Mouse (Mus musculus) mouse embryonic stem cell (cell line): Measurements from ENCODE around the gene Nrf1.

Experiments
- in situ Hi-C, 2 experiments: fragments of 300-500 bp; cut with MboI; formaldehyde crosslinking; loops; 1 replicate in 1 of 2; 3 replicates in 1 of 2; pipeline ENCODE4 v1.14.3; 2019 to 2020; ENCODE audit warnings: low sequenced_read_pairs in 2 of 2, low pct_unique_long_range_greater_than_20kb in 1 of 2, mixed read lengths in 1 of 2; ENCODE audit not compliant: unreplicated experiment in 1 of 2

Nrf1 gene

GRCm38 (mm10) chr6:30126766-30127165 lies 79.0 kb downstream of the Nrf1 start:
- in situ Hi-C loops, result no loop called here

- in situ Hi-C loops, result no loop called here
These were observed 84.6 kb downstream of the Nrf1 start for GRCm38 (mm10) chr6:30132399-30132798.

GRCm38 (mm10) chr6:30135590-30135989 lies 87.8 kb downstream of the Nrf1 start:
- in situ Hi-C loops, result no loop called here

- in situ Hi-C loops, result no loop called here
These were observed 89.4 kb downstream of the Nrf1 start for GRCm38 (mm10) chr6:30137227-30137626.

- in situ Hi-C loops, result no loop called here
These were observed 91.7 kb downstream of the Nrf1 start for GRCm38 (mm10) chr6:30139329-30140045.

DNA sequence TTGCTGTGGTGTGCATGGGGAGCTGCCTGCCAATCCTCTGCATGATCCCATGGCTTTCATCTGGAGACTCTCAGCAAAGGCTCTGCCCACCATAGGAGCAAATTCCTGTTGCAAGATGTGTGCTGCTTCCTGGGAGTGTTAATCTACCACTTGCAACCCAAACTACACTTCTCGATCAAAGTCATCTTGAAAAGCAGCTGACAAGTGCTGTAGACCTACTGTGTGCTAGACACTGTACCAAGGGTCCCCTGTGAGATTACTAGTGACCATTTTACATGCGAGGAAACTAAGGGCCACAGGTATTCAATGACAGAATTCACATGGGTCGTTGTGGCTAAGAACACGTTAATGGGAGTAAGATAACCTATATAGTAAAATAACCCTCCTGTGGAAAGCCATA lies 95.5 kb downstream of the Nrf1 start:
- in situ Hi-C loops, result no loop called here

- in situ Hi-C loops, result no loop called here
These were observed 99.3 kb downstream of the Nrf1 start for GRCm38 (mm10) chr6:30147058-30147457.

DNA sequence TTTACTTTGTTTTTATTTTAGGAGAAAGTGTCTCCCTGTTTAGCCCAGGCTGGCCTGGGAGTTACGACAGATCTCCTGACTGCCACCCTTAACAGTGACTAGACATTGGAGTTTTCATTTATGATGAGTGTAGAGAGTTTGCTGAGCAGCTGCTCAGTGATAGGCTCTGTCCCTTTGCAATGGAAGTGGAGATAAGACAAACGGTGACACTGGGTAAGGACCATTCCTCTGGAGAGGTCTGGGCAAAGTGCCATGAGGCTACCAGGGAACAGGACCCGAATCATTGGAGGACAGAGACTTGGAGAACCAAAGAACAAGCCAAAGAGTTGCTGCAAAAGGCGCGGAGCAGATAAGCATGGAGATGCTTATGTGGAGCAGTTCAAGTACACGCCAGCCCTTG lies 100.0 kb downstream of the Nrf1 start:
- in situ Hi-C loops, result no loop called here

DNA sequence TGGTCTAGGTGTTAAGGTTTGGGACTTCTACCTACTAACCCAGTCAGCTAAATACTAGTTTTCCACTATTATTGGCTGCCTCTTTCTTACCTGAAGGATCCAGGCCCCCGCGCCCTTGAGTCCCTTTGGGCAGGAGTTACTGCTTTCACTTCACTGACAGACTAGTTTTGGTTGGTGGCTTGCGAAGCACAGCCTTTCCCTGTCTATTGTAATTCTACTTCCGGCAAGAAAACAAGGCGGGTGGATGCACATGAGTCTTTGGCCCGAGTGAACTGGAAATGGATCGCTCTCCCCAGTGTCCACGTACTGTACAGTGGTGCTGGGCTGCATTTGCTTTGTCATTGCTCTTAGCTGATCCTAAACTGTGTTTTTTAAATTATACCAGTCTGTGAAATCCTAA lies 102.7 kb downstream of the Nrf1 start:
- in situ Hi-C loops, result no loop called here

GRCm38 (mm10) chr6:30152163-30152562 lies 104.4 kb downstream of the Nrf1 start:
- in situ Hi-C loops, result no loop called here

DNA sequence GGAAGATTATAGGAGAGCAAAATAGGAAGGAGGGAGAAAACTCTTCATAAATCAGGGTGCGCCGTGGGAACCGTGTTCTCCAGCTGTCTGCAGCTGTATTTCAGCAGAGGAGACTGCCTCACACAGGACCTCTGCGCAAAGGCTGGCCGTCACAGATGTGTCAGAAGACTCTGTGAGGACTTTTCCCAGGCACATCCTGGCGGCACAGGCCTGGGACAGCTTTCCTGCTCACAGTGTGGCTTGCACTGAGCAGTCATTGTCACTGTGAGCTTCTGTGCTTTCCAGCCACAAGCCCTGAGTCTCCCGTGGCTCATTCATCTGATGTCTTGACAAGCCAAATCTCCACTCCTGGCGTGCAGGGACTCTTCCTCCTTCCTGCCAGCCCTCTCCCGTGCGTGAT lies 104.9 kb downstream of the Nrf1 start:
- in situ Hi-C loops, result no loop called here

GRCm38 (mm10) chr6:30153076-30153475 lies 105.3 kb downstream of the Nrf1 start:
- in situ Hi-C loops, result no loop called here

DNA sequence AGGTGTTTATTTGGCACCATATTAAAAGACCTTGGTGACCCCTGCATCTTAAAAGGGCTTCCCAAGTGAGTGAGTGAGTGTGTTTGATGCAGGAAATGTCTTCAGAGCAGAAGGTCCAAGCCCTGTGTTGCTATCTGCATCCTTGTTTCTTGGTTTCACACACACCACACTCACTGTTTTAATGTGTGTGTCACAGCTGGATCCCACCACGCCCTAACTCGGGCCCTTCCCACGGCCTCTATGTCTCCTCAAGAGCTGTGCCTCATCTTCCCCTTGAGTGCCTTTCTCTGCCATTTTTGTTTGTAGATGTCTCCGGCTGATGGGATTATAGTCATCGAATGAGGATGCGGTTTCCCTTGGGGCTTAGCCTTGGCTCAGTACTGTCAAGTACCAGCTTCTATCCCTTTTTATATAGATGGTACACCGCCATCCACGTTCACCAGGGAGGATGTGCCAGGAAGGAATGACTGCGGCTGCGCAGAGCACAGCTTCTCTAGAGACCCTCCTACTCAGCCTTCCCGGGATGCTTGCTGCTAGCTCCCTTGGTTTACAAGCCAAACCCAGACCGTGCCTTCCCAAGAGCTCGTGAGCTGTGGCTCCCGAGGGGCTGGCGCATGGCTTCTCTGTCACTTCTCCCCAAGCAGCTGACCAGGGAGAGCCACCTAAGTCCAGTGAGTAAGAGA lies 106.1 kb downstream of the Nrf1 start:
- in situ Hi-C loops, result no loop called here

DNA sequence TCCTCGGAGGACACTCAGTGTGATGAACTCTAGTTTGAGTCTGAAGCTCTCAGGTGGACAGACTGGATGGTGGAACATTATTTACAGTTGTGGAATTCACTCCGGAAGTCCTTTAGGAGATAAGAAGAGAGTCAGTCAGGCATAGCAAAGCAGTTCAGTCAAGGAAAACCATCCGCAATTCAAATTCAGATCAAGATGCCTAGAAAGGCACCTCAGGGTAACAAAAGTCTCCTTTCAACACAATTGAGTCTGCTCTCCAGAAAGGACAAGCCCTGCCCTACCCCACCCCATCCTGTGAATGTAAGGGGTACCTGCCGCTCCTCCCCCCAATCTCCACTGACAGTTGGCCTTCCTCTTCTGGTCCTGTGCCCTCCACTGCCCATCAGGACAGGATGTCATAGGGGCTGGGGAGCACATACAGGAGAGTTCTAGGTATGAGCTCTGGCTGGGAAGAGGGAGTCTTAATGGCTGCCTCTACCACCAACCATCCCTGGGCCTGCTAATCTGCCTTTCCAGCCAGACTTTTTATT lies 111.8 kb downstream of the Nrf1 start:
- in situ Hi-C loops, result no loop called here

- in situ Hi-C loops, result no loop called here
These were observed 112.6 kb downstream of the Nrf1 start for GRCm38 (mm10) chr6:30160408-30160807.

- in situ Hi-C loops, result no loop called here
These were observed 113.8 kb downstream of the Nrf1 start for GRCm38 (mm10) chr6:30161618-30162017.

GRCm38 (mm10) chr6:30162091-30162490 lies 114.3 kb downstream of the Nrf1 start:
- in situ Hi-C loops, result no loop called here

DNA sequence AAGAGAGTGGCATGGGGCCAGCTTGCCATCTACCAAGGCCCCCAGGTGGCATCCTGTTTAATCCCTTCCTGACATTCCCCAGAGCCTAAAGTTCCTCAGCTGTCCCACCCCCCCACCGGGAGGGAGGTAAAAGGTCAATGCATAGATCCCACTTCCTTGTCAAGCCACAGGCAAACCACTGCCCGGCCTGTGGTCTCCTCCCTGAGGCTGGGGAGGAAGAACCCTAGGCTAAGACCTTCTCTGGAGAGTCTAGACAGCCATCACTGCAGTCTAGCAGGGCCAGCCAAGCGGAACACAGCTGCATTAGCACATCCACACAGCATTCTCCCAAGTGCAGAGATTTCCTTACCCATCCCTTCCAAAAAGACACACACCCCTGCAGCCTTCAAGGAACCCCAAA lies 118.6 kb downstream of the Nrf1 start:
- in situ Hi-C loops, result loop anchor here in 1 of 2 experiments (5.0 kb wide), 1 partner anchor 36 kb away; no protein-coding TSS in a partner anchor

GRCm38 (mm10) chr6:30167192-30167591 lies 119.4 kb downstream of the Nrf1 start:
- in situ Hi-C loops, result loop anchor here in 1 of 2 experiments (5.0 kb wide), 1 partner anchor 35 kb away; no protein-coding TSS in a partner anchor

DNA sequence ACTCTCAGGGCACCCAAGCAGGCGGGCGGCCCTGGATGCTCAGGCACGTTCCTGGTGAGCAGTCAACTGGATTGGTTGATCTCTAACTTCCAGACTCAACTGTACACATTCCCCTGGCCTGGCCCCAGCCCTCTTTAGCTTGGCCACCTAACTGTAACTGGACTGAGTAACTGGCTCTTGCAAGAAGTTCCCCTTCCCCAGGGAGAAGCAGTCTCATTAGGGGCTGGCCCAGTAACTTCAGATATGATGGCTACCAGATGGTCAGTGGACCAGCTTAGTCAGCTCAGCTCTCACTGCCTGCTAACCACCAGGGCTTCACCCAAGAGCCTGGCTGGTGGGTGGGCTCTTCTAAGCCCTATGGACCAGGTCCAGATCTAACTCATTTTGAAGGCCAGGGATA lies 120.5 kb downstream of the Nrf1 start:
- in situ Hi-C loops, result loop anchor here in 1 of 2 experiments (5.0 kb wide), 1 partner anchor 34 kb away; no protein-coding TSS in a partner anchor
